Mouse (Mus musculus) neural tube, embryonic 11.5 days (tissue): ENCODE results near the gene Tdrd5. TPM values are rescaled to one million over a fixed set of nuclear protein-coding genes. Genes with fewer than 3 reads are reported as not detected.

Experiments used
- ATAC-seq: fragments of 200-750 bp; cut with Nextera tagmentation; 2 replicates; pipeline ENCODE4 v1.8.0; 2017; ENCODE audit warnings: moderate number of reproducible peaks, mild to moderate bottlenecking, moderate TSS enrichment, moderate library complexity; ENCODE audit not compliant: insufficient read depth, low FRiP score, low TSS enrichment
- DNase-seq: peaks from one replicate; pipeline ENCODE4 v3.0.0-alpha.2; 2015; ENCODE audit warnings: low spot score
- H3K27ac ChIP-seq: fragments of 300-500 bp; sonication (generic); 2 replicates; pipeline ENCODE4 v1.5.1; 2014; ENCODE audit warnings: low read depth, mild to moderate bottlenecking, low read length
- H3K27me3 ChIP-seq: fragments of 300-500 bp; sonication (generic); 2 replicates; pipeline ENCODE4 v1.6.1; 2014; ENCODE audit warnings: mild to moderate bottlenecking, low read length, mixed read lengths; ENCODE audit not compliant: control insufficient read depth, insufficient read depth
- H3K36me3 ChIP-seq: fragments of 300-500 bp; sonication (generic); 2 replicates; pipeline ENCODE4 v1.6.1; 2014; ENCODE audit warnings: mild to moderate bottlenecking, low read length, moderate library complexity, mixed read lengths; ENCODE audit not compliant: control insufficient read depth, insufficient read depth
- H3K4me1 ChIP-seq: fragments of 300-500 bp; sonication (generic); 2 replicates; pipeline ENCODE4 v1.6.1; 2014; ENCODE audit warnings: low read length, mixed read lengths; ENCODE audit not compliant: control insufficient read depth, insufficient read depth
- H3K4me2 ChIP-seq: fragments of 300-500 bp; sonication (generic); 2 replicates; pipeline ENCODE4 v1.6.1; 2014; ENCODE audit warnings: low read depth, mild to moderate bottlenecking, moderate library complexity
- H3K4me3 ChIP-seq: fragments of 300-500 bp; sonication (generic); 2 replicates; pipeline ENCODE4 v1.5.1; 2014; ENCODE audit warnings: low read depth, low read length
- H3K9ac ChIP-seq: fragments of 300-500 bp; sonication (generic); 2 replicates; pipeline ENCODE4 v1.6.1; 2014; ENCODE audit warnings: mild to moderate bottlenecking, low read length
- H3K9me3 ChIP-seq: fragments of 300-500 bp; sonication (generic); 2 replicates; pipeline ENCODE4 v1.6.1; 2016; ENCODE audit warnings: low read length; ENCODE audit not compliant: control insufficient read depth
- WGBS: fragments of 180-500 bp; shearing (Covaris S2); extraction: QIAGEN DNeasy Blood & Tissue Kit; methylation state at CpG from one replicate; pipeline ENCODE4 v1.1.7; 2014; 5-methylcytosine and 5-hydroxymethylcytosine counted together
- polyA plus RNA-seq: library from polyadenylated mRNA; unstranded; fragments of >200 nt; fragmentation: Nextera tagmentation; extraction: Ambion mirVana; gene quantifications from 2 replicates; pipeline ENCODE4 v1.2.1, GENCODE M21; 2014

The Tdrd5 gene
- polyA plus RNA-seq, 1 experiment from 2014 or later = not detected

DNA sequence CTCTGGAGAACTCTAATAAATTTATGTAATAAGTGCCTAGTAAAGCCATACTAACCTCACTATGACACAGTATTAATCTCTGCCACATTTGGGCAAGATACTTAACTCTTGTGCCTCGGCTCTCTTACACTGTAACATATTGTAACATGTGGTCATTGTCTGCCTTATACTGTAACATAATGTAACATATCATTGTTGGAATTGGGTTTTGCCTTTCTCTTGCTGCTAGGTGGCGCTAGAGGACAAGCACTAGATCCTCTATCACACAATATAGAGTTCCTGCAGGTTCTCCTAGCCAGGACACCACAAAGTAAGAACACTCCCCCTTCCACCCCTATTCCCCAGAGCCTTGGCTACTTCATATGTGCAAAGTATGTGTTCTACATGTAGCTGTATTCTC is 62.4 kb downstream of the Tdrd5 start:
- Histone ChIP-seq H3K4me1 (no peaks in the 10 kb centered on the region), H3K9ac (no peak overlapping the region), H3K4me3 (no peak overlapping the region), H3K4me2 (no peak overlapping the region), H3K27ac (no peak overlapping the region), H3K36me3 (no peaks in the 10 kb centered on the region), H3K9me3 (no peaks in the 10 kb centered on the region), H3K27me3 (no peaks in the 10 kb centered on the region)
- peak; percentile 38 for DNase-seq
- WGBS = 40% methylated on average over 2 of the region's 2 CpGs
- 0 out of 2 replicates have a peak, but pooled peaks have one; percentile 6 for ATAC-seq

DNA sequence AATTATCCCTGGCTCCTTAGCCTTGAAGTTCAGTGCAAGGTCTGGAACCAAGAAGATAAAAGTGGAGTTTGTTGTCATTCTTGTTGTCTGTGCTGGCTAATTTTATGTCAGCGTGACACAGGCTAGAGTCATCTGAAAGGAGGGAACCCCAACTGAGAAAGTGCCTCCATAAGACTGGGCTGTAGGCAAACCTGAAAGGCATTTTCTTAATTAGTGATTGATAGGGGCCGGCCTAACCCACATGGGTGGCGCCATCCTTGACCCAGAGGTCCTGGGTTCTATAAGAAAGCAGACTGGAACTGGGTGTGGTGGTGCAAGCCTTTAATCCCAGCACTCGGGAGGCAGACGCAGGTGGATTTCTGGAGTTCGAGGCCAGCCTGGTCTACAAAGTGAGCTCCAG is 72.3 kb downstream of the Tdrd5 start:
- H3K4me3 ChIP-seq = no peak overlapping the region
- H3K9ac ChIP-seq = no peak overlapping the region
- H3K27me3 ChIP-seq = no peaks in the 10 kb centered on the region
- no peak overlapping the region for H3K4me2 ChIP-seq
- H3K27ac ChIP-seq = peak overlapping the region; percentile 55; the same call in 1 of the 2 replicates
- DNase-seq (no peak), ATAC-seq (no peak; the same call in 1 of the 2 replicates)
- 73% methylated on average over 6 of the region's 6 CpGs for WGBS
- H3K9me3 ChIP-seq = no peaks in the 10 kb centered on the region
- H3K4me1 ChIP-seq = no peaks in the 10 kb centered on the region
- no peaks in the 10 kb centered on the region for H3K36me3 ChIP-seq

DNA sequence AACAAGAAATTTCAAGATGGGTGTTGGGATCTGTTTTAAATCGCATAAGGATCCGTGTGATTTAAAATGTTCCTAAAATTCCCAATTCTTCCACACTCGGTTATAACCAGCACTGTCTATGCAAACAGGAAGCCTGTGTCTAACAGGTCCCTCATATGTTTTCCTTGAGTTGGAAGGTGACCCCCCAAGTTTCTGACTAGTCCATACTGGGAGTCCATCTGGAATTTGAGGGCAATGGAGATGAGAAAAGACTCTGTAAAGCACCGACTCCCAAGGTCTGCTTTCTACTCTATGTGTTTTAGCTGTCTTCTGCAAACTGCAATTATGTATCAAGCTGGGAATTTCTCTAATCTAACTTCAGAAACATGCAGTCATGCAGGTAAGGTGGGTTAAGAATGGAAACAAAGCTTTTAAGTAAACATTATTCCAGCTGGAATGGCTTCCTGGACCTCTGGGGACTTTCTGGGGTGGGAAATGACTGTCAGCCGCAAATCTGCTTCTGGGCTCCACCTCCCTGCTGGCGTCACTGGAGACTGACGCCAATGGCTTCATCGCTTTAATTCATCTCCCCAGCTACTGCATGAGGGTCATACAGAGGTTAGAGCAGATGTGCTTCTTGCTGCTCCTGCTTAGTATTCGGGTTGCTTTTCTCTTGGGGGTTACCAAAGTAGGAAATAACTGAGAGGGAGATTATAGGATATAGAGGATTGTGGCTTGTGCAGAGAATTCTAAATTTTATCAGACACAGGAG is 73.0 kb downstream of the Tdrd5 start:
- H3K9ac ChIP-seq = no peak overlapping the region
- no peaks in the 10 kb centered on the region for H3K9me3 ChIP-seq
- no peaks in the 10 kb centered on the region for H3K27me3 ChIP-seq
- no peak overlapping the region for H3K4me2 ChIP-seq
- peak; percentile 69 for DNase-seq
- ATAC-seq = peak; percentile 67; the same call in 1 of the 2 replicates
- H3K4me1 ChIP-seq = no peaks in the 10 kb centered on the region
- WGBS = 36% methylated on average over 9 of the region's 9 CpGs
- H3K4me3 ChIP-seq = no peak overlapping the region
- H3K27ac ChIP-seq = peak overlapping the region; percentile 55; the same call in 1 of the 2 replicates
- H3K36me3 ChIP-seq = no peaks in the 10 kb centered on the region

GRCm38 (mm10) chr1:156229448-156229847 is 74.0 kb downstream of the Tdrd5 start:
- Histone ChIP-seq H3K36me3 (no peaks in the 10 kb centered on the region), H3K9ac (no peak overlapping the region), H3K27me3 (no peaks in the 10 kb centered on the region), H3K4me1 (no peaks in the 10 kb centered on the region), H3K4me3 (no peak overlapping the region), H3K27ac (no peak overlapping the region), H3K9me3 (no peaks in the 10 kb centered on the region), H3K4me2 (no peak overlapping the region)
- ATAC-seq (no peak), DNase-seq (peak; percentile 72)
- 33% methylated on average over 7 of the region's 7 CpGs for WGBS

- Histone ChIP-seq H3K4me1 (no peaks in the 10 kb centered on the region), H3K4me2 (no peak overlapping the region), H3K9me3 (no peaks in the 10 kb centered on the region), H3K4me3 (no peak overlapping the region), H3K9ac (no peak overlapping the region), H3K27ac (no peak overlapping the region), H3K36me3 (no peaks in the 10 kb centered on the region), H3K27me3 (no peaks in the 10 kb centered on the region)
- no peak for DNase-seq
- 92% methylated on average over 4 of the region's 4 CpGs for WGBS
- no peak for ATAC-seq
Observed at GRCm38 (mm10) chr1:156228728-156229127, 74.7 kb downstream of the Tdrd5 start.

GRCm38 (mm10) chr1:156226903-156227302 is 76.6 kb downstream of the Tdrd5 start:
- ATAC-seq (no peak), DNase-seq (no peak)
- no peak overlapping the region for H3K27ac ChIP-seq
- H3K36me3 ChIP-seq = no peaks in the 10 kb centered on the region
- H3K4me2 ChIP-seq = no peak overlapping the region
- H3K9me3 ChIP-seq = no peaks in the 10 kb centered on the region
- WGBS = 80% methylated on average over 5 of the region's 5 CpGs
- no peak overlapping the region for H3K9ac ChIP-seq
- no peaks in the 10 kb centered on the region for H3K27me3 ChIP-seq
- no peak overlapping the region for H3K4me3 ChIP-seq
- H3K4me1 ChIP-seq = 0 out of 2 replicates have a peak, but pooled peaks cover 3% of the 10 kb centered on the region

- Histone ChIP-seq H3K9me3 (no peaks in the 10 kb centered on the region), H3K9ac (no peak overlapping the region), H3K36me3 (no peaks in the 10 kb centered on the region), H3K27ac (no peak overlapping the region), H3K4me1 (0 out of 2 replicates have a peak, but pooled peaks cover 3% of the 10 kb centered on the region), H3K27me3 (no peaks in the 10 kb centered on the region), H3K4me2 (no peak overlapping the region), H3K4me3 (no peak overlapping the region)
- 61% methylated on average over 13 of the region's 13 CpGs for WGBS
- ATAC-seq (no peak), DNase-seq (peak; percentile 63)
Observed at GRCm38 (mm10) chr1:156222205-156223000, 81.1 kb downstream of the Tdrd5 start.

GRCm38 (mm10) chr1:156221327-156221726 is 82.1 kb downstream of the Tdrd5 start:
- no peak overlapping the region for H3K9ac ChIP-seq
- no peak overlapping the region for H3K27ac ChIP-seq
- DNase-seq (no peak), ATAC-seq (no peak)
- no peaks in the 10 kb centered on the region for H3K9me3 ChIP-seq
- H3K36me3 ChIP-seq = no peaks in the 10 kb centered on the region
- no peak overlapping the region for H3K4me3 ChIP-seq
- H3K27me3 ChIP-seq = no peaks in the 10 kb centered on the region
- 25% methylated on average over 2 of the region's 2 CpGs for WGBS
- H3K4me2 ChIP-seq = no peak overlapping the region
- 0 out of 2 replicates have a peak, but pooled peaks cover 3% of the 10 kb centered on the region for H3K4me1 ChIP-seq
